Mouse (Mus musculus) embryo, embryonic 10 days (tissue): ENCODE measurements at regions not wholly inside any gene's neighbourhood (a gene's known extent, or its start where the extent isn't known, plus 50 kb on each side); places are given as distances from the start of the nearest gene placed in this dataset.

Experiments
- DNase-seq: peaks from one replicate; pipeline ENCODE4 v3.0.0-alpha.2; 2015; ENCODE audit warnings: low spot score

DNA sequence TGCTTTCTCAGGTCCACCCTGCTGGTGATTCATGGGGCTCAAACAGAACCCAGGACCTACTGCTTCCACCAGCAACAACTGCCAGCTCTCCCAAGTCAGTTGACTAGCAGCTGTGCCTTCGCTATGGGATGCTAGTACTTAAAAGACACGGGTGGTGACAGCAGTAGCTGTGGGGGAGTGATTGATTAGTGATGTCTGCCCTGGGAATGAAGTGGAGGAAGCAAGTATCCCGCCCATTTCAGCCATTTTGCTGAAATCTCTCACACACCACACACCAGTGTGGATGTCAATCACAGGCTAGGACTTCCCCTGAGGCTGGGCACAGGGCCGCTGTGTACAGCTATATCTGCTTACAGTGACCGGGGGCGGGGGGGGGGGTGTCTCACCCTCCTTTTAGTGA is 153.2 kb downstream of the Matn1 start:
- peak; percentile 63 for DNase-seq

DNA sequence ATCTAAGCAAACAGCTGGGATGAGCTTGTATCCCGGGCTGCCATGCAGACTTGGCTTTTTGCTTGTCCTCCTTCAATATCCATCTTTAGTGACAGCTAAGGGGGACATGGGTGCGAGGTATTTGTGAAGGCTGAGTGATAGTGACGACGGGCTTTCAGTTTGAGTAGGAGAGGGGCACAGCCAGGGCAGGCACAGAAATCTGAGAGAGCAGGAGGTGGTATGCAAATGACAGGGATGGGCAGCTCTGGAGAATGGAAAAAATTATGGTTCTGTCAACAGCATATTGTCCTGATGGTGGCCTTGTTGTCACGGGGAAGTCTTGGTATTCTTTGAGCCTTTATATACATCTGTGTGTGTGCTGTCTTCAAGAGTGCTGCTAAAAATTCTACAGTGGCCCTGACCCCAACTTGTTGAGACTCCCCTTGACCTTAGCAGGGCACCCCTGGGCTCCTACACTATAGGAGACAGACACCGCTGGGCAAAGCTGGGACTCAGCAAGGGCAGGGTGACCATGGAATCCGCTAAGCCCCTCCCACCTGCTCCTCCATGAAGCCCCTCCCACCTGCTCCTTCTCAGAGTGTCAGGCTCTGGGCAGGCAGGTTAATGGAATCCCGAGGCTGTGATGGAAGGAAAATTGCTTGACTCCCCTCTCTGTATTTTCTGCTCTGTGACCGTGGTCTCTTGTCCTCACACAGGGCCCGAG is 156.1 kb downstream of the Matn1 start:
- DNase-seq: peak; percentile 74

DNA sequence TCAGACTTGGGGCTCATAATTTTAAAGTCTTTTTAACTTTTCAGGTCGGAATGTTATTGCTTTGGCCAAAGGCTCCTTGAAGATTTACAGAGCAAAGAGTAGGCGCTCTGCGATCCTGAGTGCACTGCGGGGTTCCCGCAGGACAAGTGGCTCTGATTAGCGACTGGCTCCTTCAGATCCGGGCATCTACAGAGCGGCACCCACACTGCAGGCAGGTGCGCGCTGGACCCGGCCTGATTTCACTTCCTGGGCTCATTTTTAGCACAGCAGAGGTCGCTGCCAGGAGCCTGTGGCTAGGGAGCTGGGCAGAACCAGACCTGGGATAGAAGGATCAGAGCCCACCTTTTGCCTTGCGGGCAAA is 156.6 kb downstream of the Matn1 start:
- no peak for DNase-seq

DNA sequence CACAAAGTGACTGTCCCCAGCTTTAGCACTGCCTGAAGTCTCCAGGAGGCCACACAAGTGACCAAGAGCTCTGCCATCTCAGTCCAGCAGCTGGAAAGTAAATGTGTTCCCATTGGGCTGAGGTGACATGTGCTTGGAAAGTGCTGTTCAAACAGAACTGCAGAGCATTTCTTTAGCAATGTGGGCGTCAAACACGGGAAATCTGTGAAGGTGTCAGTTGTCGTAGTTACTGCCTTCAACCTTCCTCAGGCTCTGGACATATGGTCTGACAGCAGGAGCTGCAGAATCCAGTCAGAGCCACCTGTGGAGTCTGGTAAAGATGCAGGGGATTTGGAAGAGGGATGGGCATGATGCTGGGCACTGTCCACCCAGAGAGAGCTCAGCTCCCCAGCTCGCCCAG is 158.0 kb downstream of the Matn1 start:
- no peak for DNase-seq

DNA sequence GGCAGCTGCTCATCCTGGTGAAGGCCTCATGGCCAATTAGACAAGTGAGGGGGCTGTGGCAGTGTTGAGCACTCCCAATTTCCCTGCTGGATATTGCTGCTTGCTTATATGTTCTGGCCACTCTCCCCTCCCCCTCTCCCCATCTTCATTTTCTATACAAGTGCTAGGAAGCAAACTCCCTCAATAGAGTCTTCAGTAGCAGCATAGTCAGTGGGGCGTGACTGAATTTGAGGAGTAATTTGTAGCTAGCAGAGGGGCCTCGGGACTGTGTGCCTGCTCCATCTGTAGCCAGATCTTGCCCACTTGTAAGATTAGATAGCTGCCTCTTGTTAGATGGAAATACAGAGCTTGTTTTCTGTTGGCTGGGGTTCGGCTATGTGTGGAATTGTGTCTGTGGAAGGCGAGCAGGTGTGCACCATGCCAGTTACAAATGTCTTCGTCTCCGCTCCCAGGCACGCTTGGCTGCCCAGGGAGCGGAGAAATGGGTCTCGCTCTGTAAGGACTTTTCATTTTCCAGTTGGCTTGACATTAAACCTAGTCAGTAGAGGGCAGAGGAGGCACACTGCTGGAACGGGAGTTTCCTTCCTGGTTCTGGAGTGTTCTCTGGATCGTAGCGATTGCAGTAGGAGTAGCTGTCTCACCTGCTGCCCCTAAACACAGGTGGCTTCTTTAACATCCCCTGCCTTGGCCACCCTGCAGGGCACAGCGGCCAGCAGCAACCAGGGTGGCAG is 163.1 kb downstream of the Matn1 start:
- DNase-seq: no peak

DNA sequence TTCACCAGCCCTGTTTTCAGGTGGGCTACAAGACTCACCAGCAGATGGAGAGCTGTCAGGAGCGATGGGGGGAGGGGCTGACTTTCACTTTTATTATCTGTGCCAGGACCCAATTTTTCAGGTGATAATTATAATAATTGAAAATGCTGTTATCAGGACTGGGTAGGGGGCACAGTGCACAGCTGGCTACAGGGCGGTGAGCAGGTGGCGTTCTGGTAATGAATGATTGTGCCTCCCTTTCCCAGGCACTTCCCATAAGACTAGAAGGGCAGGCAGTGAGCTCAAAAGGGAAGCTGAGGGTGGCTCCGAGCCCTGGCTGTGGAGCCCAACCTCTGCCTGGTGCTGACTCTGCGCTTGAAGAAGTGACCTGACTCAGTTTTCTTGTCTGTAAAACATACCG is 168.4 kb downstream of the Matn1 start:
- no peak for DNase-seq

DNA sequence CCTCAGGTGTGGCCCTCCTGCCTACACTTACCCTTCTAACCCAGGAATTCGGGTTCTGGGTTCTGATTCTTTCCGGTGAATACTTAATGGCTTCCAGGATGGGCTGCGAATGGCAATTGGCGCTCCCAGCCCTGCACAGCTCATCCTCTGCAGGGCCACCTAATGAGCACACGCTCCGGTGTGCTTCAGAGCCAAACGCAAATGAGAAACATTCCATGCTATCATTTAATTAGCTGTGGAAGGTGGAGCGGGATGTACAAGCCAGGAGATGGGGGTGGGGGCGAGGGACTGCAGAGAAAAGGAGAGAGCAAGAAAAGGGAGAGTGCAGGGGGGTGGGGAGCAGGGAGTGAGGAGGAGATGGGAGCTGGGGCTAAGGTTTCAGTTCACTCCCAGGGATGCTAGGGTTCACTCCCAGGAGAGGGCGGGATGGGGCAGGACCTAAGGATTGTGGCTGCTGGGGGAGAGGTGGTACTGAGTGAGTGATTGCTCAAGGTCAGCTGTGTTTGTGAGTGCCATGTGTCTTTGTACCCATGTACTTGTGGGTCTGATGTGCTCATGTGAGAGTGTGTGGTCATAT is 169.6 kb downstream of the Matn1 start:
- DNase-seq: no peak

DNA sequence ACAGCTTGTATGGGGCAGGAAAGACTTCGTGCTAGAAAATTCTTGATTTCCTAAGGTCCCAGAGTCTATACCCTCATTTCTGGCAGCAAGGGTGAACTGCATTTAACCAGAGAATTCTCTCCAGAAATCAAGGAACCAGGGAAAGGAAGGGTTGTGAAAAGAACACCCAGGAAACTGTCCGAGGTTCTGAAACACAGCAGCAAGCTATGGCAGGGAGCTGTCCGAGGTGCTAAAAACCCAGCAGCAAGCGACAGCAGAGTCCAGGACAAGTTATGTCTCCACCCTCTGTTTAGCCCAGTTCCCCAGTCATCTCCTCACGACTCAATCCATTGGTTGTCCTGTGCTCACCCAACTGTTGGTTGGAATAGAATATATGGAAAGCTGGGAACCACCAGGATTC is 171.1 kb downstream of the Matn1 start:
- DNase-seq: peak; percentile 89

DNA sequence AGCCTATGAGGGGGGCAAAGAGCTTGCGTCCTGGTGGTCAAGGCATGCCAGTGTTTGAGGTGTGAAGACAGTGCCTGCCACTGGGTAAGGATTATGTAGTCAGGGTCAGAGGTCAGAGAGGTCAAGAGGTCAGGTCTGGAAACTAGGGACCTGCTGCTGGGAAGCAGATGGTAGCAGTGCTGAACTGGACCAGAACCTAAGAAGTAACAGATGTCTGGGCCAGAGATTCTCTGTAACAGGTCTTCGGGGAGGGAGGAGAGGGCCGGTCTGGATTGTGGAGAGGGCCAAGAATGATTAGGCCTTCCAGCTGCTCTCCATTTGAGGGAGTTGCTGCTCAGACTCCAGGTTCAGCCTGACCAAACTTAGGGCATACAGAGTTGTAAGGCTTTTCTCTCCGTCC is 174.4 kb downstream of the Matn1 start:
- DNase-seq: no peak

DNA sequence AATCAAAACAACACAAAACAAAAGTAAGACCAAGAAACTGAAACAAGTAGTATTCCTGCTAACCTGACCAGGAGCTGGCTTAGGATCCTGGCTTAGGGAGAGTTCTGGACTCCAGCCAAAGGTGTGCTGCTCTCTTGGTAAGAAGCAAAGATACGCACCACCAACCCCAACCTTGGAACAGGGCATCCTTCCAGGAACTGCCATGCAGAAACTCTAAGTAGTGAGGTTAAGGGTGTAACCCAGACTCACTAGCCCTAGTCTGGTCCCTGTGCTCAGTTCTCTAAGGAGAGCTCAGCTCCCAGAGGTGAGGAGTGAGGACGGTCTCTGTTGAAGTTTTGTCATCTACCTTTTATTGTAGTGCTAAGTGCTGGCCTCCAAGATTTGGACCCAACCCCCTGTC is 175.4 kb downstream of the Matn1 start:
- DNase-seq: no peak

DNA sequence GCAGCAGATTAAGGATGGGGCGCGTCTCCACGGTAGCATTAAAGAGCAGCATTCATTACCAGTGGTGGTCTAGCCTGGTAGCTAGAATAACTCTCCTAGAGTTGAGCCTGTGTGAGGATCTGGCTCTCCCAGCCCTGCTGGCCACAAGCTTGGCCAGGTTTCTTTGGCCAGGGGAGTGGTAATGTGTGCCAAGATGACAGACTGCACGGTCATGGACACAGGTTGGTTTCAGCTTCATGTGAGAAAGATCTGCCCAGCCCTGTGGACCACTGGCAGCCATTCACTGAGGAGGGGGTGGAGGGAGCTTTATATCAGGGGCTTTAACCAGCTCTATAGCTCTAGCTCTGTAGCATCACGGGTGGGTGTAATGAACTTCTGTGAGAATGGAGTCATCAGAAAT is 176.5 kb downstream of the Matn1 start:
- DNase-seq: no peak

DNA sequence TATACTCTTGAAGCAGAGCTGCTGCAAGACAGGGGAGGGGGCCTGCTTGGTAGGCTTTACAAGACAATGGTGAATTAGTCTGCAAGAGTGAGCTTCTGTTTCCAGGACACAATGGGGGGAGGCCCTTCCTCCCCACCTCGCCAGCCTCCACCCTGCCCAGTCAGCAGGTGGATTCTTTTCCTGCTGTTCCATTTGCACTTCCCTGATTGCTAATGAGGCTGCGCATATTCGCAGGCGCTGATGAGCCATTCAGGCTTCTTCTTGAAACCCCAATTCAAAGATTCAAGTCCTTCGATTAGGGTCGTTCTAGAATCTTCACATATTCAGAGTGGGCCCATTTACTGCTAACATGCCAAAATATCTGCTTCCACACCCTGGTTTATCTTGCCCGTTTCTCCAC is 181.8 kb downstream of the Matn1 start:
- no peak for DNase-seq

DNA sequence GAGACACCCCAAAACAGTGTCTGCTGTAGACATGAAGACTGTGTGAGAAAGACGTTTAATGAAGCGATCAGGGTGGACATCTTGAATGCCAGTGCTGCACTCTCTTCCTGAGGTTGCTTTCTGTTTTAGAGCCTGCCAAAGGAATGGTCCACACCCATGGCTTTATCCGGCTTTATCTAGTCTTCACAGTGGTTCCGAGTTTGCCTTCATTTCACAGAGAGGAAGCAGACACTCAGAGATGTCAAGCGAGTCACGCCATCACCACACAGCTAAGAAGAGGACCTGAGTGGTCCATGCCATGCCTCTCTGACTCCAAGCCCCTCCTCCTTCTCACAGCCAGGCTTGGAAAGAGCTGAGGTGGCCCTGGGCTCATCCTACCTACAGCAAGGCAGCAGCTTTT is 182.7 kb downstream of the Matn1 start:
- no peak for DNase-seq

DNA sequence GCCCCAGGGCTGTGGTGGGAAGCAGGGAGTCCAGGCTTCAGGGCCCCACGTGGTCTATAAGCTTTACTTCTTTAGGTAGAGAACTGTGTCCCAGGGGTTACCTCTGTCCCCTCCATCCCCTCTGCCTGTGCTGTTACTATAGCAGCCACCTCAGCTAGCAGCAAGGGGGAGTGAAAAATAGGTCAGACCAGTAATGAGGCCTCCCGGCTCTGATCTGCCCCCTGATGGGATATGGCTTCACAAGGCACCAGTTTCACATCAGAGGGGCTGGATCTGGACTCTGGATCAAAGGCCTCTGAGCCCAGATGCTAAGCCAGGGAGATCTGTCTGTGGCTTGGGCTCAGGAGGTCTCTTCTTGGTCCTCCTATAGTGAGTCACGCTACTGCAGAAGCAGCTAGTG is 184.5 kb downstream of the Matn1 start:
- DNase-seq: no peak

DNA sequence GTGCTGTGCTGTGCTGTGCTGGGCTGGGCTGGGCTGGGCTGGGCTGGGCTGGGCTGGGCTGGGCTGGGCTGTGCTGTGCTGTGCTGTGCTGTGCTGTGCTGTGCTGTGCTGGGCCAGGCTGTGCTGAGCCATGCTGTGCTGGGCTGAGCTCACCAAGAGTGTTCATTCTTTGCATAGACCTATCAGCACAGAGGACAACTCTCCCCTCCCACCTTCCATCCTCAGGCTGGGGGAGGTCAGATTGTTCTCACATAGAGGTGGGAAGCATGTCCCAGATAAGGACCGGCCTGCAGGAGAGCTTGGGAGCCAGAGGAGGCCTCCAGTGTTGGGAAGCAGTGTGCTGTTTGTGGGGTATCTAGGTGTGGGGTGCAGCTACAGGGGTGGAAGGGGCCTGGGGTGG is 188.0 kb downstream of the Matn1 start:
- DNase-seq: no peak

DNA sequence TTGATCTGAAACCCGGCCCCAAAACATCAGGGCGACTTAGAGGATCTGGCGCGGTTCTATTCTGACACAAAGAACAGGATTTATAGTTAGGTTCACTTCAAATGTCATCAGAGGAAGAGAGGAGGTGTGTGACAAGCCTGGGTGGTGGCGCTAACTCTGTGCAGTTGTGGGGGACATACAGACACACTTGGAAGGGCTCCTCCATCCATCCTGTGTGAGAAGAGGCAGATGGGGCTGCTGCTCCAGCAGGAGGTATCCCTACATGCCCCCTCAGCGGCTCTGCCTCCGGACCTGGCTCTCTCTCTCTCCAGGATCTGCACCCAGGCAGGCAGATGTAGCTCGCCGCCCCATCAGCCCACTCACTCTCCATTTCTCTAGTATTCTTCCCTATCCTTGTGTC is 188.6 kb downstream of the Matn1 start:
- no peak for DNase-seq

DNA sequence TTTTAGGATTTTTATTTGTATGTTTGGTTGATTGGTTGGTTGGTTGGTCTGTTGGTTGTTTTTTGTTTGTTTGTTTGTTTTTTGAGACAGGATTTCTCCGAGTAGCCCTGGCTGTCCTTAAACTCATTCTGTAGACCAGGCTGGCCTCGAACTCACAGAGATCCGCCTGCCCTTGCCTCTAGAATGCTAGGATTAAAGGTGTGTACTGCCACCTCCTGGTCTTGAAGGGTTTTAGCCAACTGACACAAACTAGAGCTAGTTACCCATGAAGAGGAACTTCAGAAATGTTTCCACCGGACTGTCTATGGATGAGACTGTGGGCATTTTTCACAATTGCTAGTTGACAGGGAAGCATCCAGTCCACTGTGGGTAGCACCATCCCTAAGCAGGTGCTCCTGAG is 191.7 kb downstream of the Matn1 start:
- DNase-seq: no peak

DNA sequence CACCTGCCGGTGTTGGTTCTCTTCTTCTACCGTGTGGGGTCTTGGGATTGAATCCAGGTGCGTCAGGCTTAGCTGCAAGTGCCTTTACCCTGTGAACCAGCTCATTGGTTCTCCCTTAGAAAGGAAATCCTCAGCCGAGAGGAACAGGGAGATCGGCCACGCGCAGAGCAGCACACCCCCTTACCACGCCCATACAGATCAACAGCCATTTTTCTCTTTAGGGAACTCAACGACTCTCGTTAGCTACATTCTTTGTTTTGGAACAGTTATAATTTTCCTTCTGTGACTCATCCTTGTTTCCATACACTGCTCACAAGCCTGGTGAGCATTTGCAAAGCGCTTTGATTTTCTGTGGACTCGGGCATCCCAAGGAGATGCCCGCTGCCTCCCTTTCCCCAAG is 194.7 kb downstream of the Matn1 start:
- no peak for DNase-seq

DNA sequence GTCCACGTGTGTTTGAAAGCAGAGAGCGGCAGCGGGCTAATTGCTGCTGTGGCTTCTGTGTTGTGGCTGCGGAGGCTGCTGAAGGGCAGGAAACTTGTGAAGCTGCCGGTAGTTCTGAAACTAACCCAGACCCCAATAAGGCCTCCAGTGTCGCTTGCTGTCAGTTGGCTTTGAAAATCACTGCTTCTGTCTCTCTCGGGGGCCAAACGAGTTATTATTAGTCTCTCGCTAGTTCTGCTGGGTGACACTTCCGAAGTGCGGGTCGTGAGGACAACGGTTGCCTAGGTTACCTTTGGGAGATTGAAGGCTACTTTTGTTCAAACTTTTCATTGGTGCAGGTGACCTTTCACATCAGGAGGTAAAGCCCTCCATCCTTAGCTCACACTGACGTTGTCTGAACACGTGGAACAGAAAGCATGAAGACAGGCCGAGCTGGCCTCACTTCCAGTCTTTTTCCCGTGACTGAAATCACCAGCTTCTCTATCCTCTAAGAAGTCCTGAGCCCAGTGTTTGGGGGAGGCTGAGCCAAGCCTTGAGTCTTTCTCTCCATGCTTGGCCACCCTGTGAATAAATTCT is 197.8 kb downstream of the Matn1 start:
- peak; percentile 23 for DNase-seq

DNA sequence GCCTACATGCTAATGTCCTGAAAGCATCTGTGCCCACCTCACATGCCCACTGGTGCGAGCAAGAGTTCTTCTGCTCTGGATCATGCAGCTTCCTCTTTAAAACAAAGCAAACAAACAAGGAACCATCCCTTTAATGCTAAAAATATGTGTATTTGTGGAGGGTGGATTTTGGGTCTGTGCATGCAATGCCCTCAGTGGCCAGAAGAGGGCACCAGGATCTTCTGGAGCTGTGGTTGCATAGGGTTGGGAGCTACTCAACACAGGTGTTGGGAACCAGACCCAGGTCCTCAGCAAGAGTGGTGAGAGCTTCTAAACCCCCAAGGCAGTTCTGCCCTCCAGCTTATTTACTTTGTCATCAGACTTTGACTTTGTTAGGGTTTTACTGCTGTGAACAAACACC is 201.3 kb downstream of the Matn1 start:
- DNase-seq: no peak

DNA sequence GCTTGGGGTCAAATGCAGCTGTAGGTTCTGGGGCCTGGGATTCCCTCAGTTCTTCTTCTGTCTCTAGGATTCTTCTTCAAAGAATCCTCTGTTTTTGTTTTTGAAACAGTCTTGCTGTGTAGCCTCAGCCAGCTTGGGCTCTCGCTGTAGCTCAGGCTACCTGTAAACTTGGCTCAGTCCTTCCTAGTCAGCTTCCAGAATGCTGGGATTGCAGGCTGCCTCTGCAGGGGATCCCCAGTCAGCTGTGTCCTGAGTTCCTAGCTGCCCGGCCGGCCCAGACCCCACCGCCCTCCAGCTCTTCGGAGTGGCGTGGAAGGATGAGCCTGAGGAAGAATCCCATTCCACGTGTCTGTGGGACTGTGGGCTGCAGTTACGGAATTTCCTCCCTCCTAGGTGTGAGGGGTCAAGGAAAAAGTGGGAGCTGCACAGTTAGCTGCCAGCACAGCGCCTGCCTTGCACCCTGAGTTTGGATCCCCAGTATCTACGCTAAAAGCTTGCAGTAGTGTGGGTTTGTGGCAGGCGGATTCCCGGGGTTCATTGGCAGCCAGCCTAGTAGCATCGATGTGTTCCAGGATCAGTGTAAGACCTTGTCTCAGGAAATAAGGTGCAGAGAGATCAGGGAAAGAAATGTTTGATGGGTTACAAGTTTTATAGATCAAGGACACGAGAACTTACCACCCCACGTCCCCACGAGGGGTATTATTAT is 204.0 kb downstream of the Matn1 start:
- no peak for DNase-seq

DNA sequence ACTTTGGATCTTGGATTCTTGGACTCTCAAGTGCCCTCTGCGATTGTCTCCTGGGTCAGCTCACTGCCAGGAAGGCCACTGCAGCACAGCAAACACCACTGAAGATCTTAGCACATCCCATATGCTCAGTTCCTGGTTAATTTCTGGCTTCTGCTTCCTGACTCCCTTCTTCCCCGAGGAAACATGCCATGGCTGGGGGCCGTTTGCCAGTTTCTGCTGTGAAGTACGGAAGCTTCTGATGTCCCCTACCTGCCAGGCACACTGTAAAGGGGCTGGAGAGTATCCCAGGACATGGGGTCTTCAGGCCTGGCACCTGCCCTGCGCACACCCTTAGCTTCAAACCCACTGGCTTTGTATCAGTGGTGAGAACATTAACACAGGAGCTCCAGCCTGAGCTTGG is 205.3 kb downstream of the Matn1 start:
- DNase-seq: no peak

DNA sequence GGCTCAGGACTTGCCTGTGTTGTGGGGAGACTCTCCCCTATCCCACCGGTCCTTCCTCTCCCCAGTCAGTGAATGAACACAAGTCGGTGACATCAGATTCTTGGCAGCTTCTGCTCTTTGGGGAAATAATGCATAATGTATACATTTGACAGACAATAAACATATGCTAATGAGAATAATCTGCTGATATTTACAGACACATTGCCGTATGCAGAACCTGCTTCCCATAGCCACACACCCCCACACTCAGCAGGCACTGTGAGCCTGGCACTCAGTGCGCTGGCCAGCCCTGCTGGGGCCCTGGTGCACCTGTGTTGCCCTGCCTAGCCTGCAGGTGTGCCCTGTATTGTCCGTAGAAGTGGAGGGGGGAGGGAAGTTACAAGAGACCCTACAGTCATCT is 215.5 kb downstream of the Matn1 start:
- no peak for DNase-seq
